Mouse (Mus musculus) WW6 (cell line): ENCODE measurements around the gene Rpl35a.
A peak's percentile ranks its signal among the peaks of the same experiment; 100 is the strongest.
"Not testable (repeated sequence)": the region's sequence is repeated elsewhere in the genome, so short reads cannot be mapped to it uniquely, and the experiment has no call there.

Experiments
- DNase-seq: peaks from one replicate; pipeline ENCODE4 v3.0.0-alpha.2; 2013; ENCODE audit warnings: low read depth, low spot score

Rpl35a gene

DNA sequence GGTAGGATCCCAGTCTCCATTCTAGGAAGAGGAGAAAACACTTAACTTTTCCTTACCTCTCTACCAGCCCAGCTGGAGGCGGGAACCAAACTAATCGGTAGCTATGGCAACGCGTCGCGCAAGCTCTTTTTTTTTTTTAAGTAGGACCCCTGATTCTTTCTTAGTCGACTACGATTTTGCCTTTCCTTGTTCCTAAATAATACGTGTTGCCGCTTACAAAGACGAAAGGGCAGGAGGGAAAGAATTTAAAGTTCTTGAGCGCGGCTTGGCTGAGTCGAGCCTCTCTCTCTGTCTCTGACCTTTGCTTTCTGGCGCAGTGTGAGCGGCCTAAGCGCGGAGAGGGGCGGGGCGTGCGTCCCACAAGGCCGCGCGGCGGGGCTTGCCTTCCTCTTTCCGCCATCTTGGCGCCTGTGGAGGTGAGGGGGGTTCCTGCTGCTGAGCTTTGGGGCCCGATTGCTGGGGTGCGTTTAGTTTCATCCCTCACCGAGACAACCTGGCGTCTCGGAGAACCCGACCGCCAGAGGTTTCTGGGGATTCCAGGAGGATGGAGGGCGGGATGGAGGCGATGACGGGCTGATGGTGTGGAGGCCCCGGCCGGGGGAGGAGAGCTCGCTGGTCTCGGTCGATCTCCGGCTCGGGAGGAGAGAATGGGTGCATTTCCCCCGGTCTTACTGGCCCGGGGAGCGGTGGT is at the start of gene Rpl35a, which contains the start of gene Iqcg:
Rpl35a (plus strand) TSS at position 359 of the 691 bp plus-strand sequence.
Iqcg (minus strand) TSS at position 124 of the 691 bp plus-strand sequence.
- DNase-seq: peak; percentile 67

DNA sequence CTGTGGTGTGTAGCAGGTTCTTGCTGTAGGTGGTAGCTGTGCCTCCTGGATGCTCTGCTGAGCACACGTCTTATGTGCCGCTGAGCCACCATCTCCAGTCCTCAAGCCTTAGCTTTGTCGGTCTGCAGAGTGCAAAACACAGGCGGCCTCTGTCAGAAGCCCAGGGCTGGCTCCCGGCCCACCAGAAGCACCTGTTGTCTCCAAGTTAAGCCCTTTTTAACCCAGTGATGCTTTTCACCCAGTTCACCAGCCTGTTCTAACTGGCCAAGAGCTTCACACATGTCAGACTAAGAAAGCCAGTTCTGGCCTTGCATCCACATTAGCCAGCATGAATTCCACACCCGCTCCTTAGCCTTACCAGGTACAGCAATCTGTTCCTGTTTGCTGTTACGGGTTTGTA is 49.4 kb upstream of the Rpl35a start:
- no peak for DNase-seq

DNA sequence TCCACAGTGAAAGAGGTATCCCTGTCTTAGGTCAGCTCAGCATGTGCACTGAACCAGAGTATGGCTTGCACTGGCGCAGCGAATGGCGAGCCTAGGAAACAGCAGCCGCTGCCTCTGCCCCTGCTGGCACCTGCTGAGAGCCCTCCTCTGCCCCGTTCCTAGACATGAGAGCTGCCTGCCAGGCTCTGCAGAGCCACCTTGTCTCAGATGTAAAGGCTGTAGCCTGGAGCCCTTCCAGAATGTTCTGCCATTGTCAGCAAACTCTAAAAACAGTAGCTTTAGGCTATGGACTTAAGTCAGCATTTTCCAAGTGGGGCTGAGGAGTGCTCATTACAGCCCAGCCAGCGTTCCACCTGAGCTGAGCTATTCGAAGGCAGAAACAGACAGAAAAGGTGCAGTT is 48.8 kb upstream of the Rpl35a start:
- no peak for DNase-seq

- DNase-seq: no peak
Measured at GRCm38 (mm10) chr16:33010166-33010565, 46.1 kb upstream of the Rpl35a start.

GRCm38 (mm10) chr16:33013801-33014200 is 42.5 kb upstream of the Rpl35a start:
- no peak for DNase-seq

DNA sequence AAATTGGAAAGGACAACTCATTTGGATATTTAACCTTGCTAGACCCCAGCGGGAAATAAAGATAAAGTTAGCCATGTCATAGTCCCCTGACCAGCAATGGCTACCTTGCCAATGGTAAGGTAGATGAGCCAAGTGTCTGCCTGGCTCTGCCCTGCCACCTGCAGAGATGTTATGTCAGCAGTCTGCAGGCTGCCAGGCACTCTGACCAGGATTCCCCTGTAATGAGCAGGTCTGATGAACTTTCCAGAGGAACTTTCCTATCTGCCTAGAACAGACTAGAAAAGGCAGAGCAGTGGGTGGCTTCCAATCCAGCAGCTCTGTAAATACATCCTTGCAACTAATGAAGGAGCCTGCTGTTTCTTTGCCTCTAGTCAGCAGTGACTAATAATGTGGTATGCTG is 41.3 kb upstream of the Rpl35a start:
- DNase-seq: no peak

- DNase-seq: no peak
Measured at GRCm38 (mm10) chr16:33015396-33015907, 40.8 kb upstream of the Rpl35a start.

DNA sequence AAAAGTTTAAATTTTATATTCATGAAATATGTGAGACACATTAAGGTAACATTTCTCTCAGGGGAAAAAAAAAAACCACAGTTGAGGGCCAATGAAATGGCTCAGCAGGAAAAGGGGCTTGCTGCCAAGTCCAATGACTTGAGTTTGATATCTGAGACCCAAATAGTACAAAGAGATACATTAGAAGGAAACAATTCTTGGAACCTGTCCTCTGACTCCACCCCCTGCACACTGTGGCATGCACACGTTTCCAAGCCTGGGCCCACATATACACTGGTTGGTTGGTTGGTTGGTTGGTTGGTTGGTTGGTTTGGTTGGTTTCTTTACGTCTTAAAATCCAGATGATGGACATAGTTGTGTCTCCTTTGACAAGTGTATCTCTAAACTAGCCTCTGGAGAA is 40.3 kb upstream of the Rpl35a start:
- no peak for DNase-seq

GRCm38 (mm10) chr16:33017677-33018349 is 38.4 kb upstream of the Rpl35a start:
- no peak for DNase-seq

DNA sequence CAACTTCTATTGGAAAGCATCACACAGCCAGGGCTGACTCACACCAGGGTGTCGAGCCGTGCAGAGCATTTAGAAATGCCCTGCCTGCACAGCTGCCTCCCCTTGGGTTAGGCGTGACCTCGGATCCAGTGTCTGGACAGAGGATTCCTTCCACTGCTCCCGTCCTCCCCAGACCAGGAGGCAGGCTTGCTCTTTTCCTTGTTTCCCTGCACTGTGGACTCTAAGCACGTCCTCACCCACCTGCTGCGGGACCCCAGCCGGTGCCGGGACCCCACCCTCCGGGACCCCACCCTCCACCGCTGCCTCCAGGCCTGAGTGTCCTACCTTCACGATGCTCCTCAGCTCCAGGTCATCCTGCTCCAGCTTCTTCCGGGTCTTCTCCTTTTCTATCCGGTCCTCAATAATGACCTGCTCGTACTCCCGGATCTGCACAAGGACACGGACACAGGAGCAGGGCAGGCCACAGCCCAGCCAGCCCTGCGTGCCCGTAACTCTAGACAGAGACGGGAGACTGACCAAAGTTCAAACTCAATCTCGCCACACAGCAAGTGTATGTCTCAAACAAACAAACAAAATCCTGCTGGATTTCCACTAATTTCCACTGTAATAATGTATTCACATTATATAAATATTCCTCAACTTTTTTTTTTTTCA is 37.0 kb upstream of the Rpl35a start:
- no peak for DNase-seq

GRCm38 (mm10) chr16:33021381-33021780 is 34.9 kb upstream of the Rpl35a start:
- no peak for DNase-seq

DNA sequence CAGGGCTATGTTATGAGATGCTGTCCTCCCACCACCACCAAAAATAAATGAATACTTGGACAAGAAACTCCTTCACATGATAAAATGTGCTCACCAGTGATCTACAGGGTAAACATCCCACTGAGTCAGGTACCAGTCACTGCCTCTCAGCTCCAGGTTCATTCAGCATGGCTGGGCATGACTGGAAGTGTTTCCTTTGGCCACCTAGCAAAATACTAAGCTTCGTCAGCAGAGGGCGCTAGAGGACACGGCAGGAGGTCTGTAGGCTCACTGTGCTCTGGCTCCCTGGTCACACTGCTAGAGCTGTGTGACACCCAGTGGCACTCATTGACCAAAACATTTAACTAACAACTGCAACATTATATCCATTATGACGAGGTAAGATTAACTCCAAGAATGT is 32.5 kb upstream of the Rpl35a start:
- peak; percentile 65 for DNase-seq

GRCm38 (mm10) chr16:33024456-33025104 is 31.7 kb upstream of the Rpl35a start:
- no peak for DNase-seq

- no peak for DNase-seq
Measured at GRCm38 (mm10) chr16:33026357-33026756, 29.9 kb upstream of the Rpl35a start.

- DNase-seq: no peak
Measured at GRCm38 (mm10) chr16:33036006-33036405, 20.2 kb upstream of the Rpl35a start.

DNA sequence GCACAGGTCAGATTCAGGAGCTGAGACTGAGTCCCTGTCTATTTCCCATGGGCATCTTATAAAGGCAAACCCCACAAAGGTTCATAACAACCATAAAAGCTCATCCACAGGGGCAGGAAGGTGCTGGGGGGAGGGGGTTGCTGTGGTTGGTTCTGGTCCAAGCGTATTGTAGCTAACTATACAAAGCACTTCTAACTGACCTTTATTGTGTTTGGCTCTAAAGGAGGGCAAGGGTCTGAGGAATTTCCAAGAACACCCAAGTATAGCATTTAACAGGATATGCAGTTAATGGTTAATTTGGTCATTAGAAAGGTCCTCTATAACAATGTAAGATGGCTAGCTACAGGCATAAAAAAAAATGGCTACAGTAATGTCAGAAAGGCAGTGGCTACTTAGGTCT is 13.6 kb upstream of the Rpl35a start:
- DNase-seq: no peak

DNA sequence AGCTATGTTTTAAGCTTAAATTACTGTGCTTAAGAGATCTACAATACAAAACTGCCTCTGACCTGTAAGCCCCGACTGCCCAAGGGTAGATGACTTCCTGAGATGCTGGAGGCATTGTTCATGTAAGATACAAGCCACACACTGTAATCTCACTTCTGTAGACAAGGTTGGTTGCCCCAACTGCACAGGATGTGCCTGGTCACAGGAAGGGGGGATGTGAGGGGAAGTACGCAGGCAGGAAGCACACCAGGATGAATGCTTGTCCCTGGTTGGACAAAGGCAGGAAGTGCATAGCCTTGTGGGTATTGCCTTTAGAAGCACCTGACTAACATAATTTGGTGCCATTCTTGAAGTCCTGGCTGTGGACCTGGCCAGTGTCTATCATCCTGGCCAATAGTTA is 13.0 kb upstream of the Rpl35a start:
- DNase-seq: no peak

DNA sequence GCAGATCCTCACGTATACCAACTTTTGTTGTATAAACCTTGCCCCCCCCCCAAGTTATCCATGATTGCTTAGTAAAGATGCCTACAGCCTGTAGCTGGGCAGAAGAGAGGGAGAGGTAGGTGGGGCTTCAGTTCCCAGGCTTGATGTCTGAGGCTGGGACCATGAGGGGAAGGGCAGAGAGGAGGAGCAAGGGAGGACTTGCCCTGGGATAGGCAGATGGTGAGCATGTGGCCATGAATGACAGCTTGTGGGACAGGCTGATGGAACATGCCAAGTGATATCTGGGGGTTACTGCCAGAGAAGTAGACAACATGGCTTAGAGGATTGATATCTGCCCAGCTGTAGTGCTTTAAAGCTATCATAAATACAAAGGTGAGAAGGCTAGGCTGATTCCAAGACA is 8.2 kb upstream of the Rpl35a start:
- no peak for DNase-seq

GRCm38 (mm10) chr16:33048686-33049085 is 7.6 kb upstream of the Rpl35a start:
- no peak for DNase-seq

DNA sequence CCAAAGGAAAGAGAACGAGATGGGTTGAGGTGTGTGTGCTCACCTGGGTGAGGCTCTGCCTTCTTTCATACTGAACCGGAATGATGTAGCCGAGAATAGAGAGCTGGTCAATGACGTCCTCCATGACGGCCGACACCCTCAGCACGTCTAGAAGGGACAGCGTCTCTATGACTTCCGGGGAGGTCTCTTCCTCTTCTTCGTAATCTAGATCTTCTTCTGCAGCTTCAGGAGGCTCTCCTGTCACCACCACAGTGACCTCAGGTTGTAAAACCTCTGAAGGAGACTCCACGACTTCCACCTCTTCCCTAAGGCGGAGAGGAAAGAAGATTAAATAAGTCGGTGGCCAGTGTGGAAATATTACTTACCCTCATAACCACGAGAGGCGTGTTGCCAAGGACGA is 6.4 kb upstream of the Rpl35a start:
- DNase-seq: no peak

GRCm38 (mm10) chr16:33053141-33053540 is 3.1 kb upstream of the Rpl35a start:
- DNase-seq: no peak

GRCm38 (mm10) chr16:33054927-33055326 is 1.3 kb upstream of the Rpl35a start:
- not testable (repeated sequence) for DNase-seq
